Mouse (Mus musculus): ENCODE results near the gene BC016579. TPM values are rescaled to one million over a fixed set of nuclear protein-coding genes. Genes with fewer than 3 reads are reported as not detected.

Gene BC016579
- polyA plus RNA-seq, 1 experiment from 2014 or later = not detected

DNA sequence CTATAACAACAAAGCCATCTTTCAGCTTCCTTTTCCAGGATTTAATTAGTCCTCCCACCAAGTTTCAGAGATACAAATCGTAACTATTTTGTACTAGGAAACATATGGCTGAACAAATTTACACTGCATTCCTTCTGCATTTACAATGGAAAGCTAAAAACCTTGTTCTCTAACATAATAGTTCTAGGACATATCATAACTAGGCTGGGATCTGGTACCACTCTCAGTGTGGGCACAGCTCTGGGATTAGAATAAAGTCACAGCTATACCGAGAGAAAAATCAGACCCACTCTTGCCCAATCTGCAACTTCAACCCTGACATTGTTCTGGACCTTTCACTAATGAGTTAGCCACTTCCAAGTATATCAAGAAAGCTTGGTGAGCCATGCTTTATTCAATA is 18.0 kb downstream of the BC016579 start:
- Histone ChIP-seq H3K9me3 (no peaks in the 10 kb centered on the region), H3K27ac (no peak overlapping the region), H3K4me1 (replicated peaks) (no peaks in the 10 kb centered on the region), H3K9ac (no peak overlapping the region), H3K27me3 (no peaks in the 10 kb centered on the region), H3K4me2 (no peak overlapping the region), H3K36me3 (no peaks in the 10 kb centered on the region), H3K4me3 (no peak overlapping the region)
- WGBS = 91% methylated on average over 2 of the region's 2 CpGs
- ATAC-seq (ENCODE audit: low FRiP score) = no peak

GRCm38 (mm10) chr16:45632420-45632819 is 21.4 kb downstream of the BC016579 start:
- Histone ChIP-seq H3K4me1 (replicated peaks) (no peaks in the 10 kb centered on the region), H3K27me3 (no peaks in the 10 kb centered on the region), H3K4me2 (no peak overlapping the region), H3K27ac (no peak overlapping the region), H3K36me3 (no peaks in the 10 kb centered on the region), H3K9me3 (no peaks in the 10 kb centered on the region), H3K9ac (no peak overlapping the region), H3K4me3 (no peak overlapping the region)
- no peak for ATAC-seq (ENCODE audit: low FRiP score)
- WGBS = 76% methylated on average over 4 of the region's 4 CpGs

- WGBS = 53% methylated on average over 5 of the region's 5 CpGs
- H3K4me2 ChIP-seq = no peak overlapping the region
Measured at GRCm38 (mm10) chr16:45630347-45630960, 23.4 kb downstream of the BC016579 start.

DNA sequence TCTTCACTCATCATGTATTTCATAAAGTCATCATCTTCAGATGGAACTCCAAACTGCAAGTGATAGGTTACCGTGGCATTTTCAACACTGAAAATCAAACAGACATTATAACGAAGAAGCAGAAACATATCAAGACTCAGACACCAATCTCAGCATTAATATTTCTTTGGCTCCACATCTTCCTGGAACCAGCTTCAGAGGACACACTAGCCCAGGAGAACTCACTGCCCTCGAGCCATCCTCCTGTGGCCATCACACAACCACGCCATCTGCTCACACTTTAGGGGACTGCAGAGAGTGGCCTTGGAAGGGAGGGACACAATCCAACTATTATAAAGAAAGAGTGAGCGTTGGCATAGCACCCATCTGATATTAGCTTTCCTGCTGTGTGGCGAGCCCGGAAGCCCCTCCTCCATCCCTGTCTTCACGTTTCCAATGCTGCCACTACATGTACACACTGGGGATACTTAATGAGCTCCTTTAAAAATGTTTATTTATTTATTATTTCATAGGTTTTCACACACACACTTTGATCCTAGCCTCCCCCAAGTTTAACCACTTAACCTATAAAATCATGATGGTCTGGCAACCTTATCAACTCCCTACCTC is 24.3 kb downstream of the BC016579 start:
- H3K9me3 ChIP-seq = no peaks in the 10 kb centered on the region
- no peak overlapping the region for H3K4me3 ChIP-seq
- H3K27me3 ChIP-seq = no peaks in the 10 kb centered on the region
- H3K4me2 ChIP-seq = no peak overlapping the region
- ATAC-seq (ENCODE audit: low FRiP score) = no peak
- H3K36me3 ChIP-seq = no peaks in the 10 kb centered on the region
- no peaks in the 10 kb centered on the region for H3K4me1 ChIP-seq (replicated peaks)
- WGBS = 76% methylated on average over 8 of the region's 8 CpGs
- H3K27ac ChIP-seq = no peak overlapping the region
- no peak overlapping the region for H3K9ac ChIP-seq

More at GRCm38 (mm10) chr16:45630347-45630960, 23.4 kb downstream of the BC016579 start:
- no peaks in the 10 kb centered on the region for H3K9me3 ChIP-seq
- no peaks in the 10 kb centered on the region for H3K36me3 ChIP-seq
- ATAC-seq (ENCODE audit: low FRiP score) = peak; percentile 91
- H3K4me1 ChIP-seq (replicated peaks) = no peaks in the 10 kb centered on the region
- no peak overlapping the region for H3K9ac ChIP-seq
- no peak overlapping the region for H3K4me3 ChIP-seq
- H3K27ac ChIP-seq = no peak overlapping the region
- no peaks in the 10 kb centered on the region for H3K27me3 ChIP-seq

GRCm38 (mm10) chr16:45625342-45625741 is 28.5 kb downstream of the BC016579 start:
- Histone ChIP-seq H3K9me3 (no peaks in the 10 kb centered on the region), H3K4me2 (no peak overlapping the region), H3K4me3 (no peak overlapping the region), H3K36me3 (no peaks in the 10 kb centered on the region), H3K27me3 (no peaks in the 10 kb centered on the region), H3K27ac (no peak overlapping the region), H3K4me1 (replicated peaks) (no peaks in the 10 kb centered on the region), H3K9ac (no peak overlapping the region)
- 83% methylated on average over 2 of the region's 2 CpGs for WGBS
- no peak for ATAC-seq (ENCODE audit: low FRiP score)

DNA sequence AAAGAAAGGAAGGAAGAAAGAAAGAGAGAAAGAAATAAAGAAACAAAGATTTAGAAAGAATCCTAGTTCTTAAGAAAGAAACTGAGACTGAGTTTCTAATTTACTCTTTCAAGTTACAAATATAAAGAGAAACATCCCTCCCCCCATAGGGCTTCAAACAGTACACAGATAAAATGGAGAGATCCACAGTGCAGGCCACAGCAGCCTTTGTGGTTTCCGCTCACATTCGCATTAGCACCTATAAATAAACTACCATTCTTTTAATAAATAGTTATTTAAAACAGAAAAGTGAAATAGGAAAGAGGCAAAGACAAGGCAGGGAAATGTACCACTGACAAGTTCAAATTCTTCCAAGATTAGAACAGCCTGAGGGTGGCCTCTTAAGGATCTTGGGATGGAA is 29.1 kb downstream of the BC016579 start:
- 88% methylated on average over 2 of the region's 2 CpGs for WGBS
- H3K9ac ChIP-seq = no peak overlapping the region
- no peaks in the 10 kb centered on the region for H3K27me3 ChIP-seq
- no peak overlapping the region for H3K4me3 ChIP-seq
- H3K4me2 ChIP-seq = no peak overlapping the region
- no peaks in the 10 kb centered on the region for H3K9me3 ChIP-seq
- ATAC-seq (ENCODE audit: low FRiP score) = no peak
- H3K4me1 ChIP-seq (replicated peaks) = no peaks in the 10 kb centered on the region
- no peak overlapping the region for H3K27ac ChIP-seq
- H3K36me3 ChIP-seq = no peaks in the 10 kb centered on the region

DNA sequence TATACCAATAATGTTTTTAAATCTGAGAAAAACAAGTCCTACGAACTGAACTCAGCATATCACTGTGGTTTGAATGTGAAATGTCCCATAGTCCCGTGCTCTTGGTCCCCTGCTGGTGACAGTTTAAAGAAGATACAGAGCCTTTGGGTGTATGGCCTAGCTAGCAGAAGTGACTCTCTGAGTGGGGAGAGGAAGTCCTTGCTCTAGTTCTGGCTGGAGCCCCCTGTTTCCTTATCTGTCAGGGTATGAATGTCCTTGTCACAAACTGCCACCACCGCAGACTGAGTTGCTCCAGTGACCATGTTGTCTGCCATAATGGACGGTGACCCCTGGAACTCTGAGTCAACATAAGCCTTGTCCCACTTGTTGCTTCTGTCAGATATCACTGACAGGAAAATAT is 30.6 kb downstream of the BC016579 start:
- Histone ChIP-seq H3K9ac (no peak overlapping the region), H3K36me3 (no peaks in the 10 kb centered on the region), H3K4me2 (no peak overlapping the region), H3K27ac (no peak overlapping the region), H3K4me3 (no peak overlapping the region), H3K4me1 (replicated peaks) (no peaks in the 10 kb centered on the region), H3K27me3 (no peaks in the 10 kb centered on the region), H3K9me3 (no peaks in the 10 kb centered on the region)
- no peak for ATAC-seq (ENCODE audit: low FRiP score)
- WGBS = 94% methylated on average over 4 of the region's 4 CpGs

- Histone ChIP-seq H3K27ac (no peak overlapping the region), H3K36me3 (no peaks in the 10 kb centered on the region), H3K9me3 (no peaks in the 10 kb centered on the region), H3K4me1 (replicated peaks) (no peaks in the 10 kb centered on the region), H3K4me2 (no peak overlapping the region), H3K4me3 (no peak overlapping the region), H3K27me3 (no peaks in the 10 kb centered on the region), H3K9ac (no peak overlapping the region)
- WGBS = 74% methylated on average over 8 of the region's 8 CpGs
- ATAC-seq (ENCODE audit: low FRiP score) = no peak
Measured at GRCm38 (mm10) chr16:45619751-45620375, 34.0 kb downstream of the BC016579 start.

DNA sequence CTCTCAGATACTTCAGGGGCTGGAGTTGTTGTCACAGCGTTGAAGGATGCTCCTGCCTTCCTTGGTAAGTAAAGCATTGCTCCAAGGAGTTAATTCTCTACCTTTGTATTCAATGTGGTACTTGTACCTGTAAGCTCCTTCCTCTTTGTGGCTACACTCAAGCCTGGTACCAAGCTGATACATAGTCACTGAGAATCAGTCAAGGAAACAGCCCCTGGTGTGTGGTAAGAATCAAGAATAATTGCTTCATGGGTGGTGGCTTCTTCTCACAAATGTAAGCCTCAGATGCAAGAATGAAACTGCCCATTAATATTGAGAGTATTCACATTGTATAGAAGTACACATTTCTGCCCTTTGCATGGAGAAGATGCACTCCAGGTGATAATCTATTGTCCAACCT is 37.9 kb downstream of the BC016579 start:
- no peak for ATAC-seq (ENCODE audit: low FRiP score)

DNA sequence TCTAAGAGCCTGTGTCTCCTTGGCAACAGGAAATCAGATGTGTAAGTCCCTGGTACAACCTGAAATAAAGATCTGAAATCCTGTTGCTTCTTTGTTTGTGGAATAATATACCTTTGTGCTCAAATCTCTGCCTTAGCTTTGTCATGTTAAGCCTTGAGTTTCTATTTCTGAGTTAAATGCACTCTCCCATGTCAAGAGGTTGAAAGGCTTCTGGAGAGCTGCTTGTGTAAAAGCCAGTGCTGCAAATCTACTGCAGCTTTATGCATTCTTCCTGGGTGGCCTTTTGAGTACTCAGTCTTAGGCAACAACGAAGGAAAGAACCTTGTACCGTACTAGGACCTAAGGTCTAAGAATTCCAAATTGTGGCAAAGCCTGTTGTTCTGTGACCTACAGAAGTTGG is 40.6 kb downstream of the BC016579 start:
- Histone ChIP-seq H3K4me1 (replicated peaks) (no peaks in the 10 kb centered on the region), H3K9me3 (no peaks in the 10 kb centered on the region), H3K9ac (no peak overlapping the region), H3K27ac (no peak overlapping the region), H3K4me3 (no peak overlapping the region), H3K4me2 (no peak overlapping the region), H3K36me3 (no peaks in the 10 kb centered on the region), H3K27me3 (no peaks in the 10 kb centered on the region)
- ATAC-seq (ENCODE audit: low FRiP score) = no peak
- 60% methylated on average over 2 of the region's 2 CpGs for WGBS

More for the DNA sequence above, 37.9 kb downstream of the BC016579 start:
- whole genome bisulfite sequencing = 97% methylated on average over 1 of the region's 1 CpGs
- Histone ChIP-seq H3K27ac (no peak overlapping the region), H3K4me1 (replicated peaks) (no peaks in the 10 kb centered on the region), H3K36me3 (no peaks in the 10 kb centered on the region), H3K4me2 (no peak overlapping the region), H3K9me3 (no peaks in the 10 kb centered on the region), H3K27me3 (no peaks in the 10 kb centered on the region), H3K9ac (no peak overlapping the region), H3K4me3 (no peak overlapping the region)

GRCm38 (mm10) chr16:45610267-45610666 is 43.6 kb downstream of the BC016579 start, which contains the start of gene Gcsam:
Gcsam (plus strand) TSS chr16:45610380.
- no peaks in the 10 kb centered on the region for H3K27me3 ChIP-seq
- H3K4me3 ChIP-seq = no peak within 1 kb of the TSS
- no peaks in the 10 kb centered on the region for H3K36me3 ChIP-seq
- WGBS = 79% methylated on average over 4 of the region's 4 CpGs
- no peaks in the 10 kb centered on the region for H3K9me3 ChIP-seq
- no peak for ATAC-seq (ENCODE audit: low FRiP score)
- no peaks in the 10 kb centered on the region for H3K4me1 ChIP-seq (replicated peaks)
- no peak within 1 kb of the TSS for H3K27ac ChIP-seq
- no peak within 1 kb of the TSS for H3K9ac ChIP-seq
- no peak within 1 kb of the TSS for H3K4me2 ChIP-seq

GRCm38 (mm10) chr16:45609300-45609699 is 44.6 kb downstream of the BC016579 start:
- no peaks in the 10 kb centered on the region for H3K36me3 ChIP-seq
- no peak overlapping the region for H3K9ac ChIP-seq
- H3K4me1 ChIP-seq (replicated peaks) = no peaks in the 10 kb centered on the region
- no peaks in the 10 kb centered on the region for H3K27me3 ChIP-seq
- H3K4me2 ChIP-seq = no peak overlapping the region
- 90% methylated on average over 3 of the region's 3 CpGs for WGBS
- no peaks in the 10 kb centered on the region for H3K9me3 ChIP-seq
- no peak overlapping the region for H3K4me3 ChIP-seq
- ATAC-seq (ENCODE audit: low FRiP score) = no peak
- no peak overlapping the region for H3K27ac ChIP-seq

GRCm38 (mm10) chr16:45608481-45608954 is 45.4 kb downstream of the BC016579 start:
- Histone ChIP-seq H3K4me1 (replicated peaks) (no peaks in the 10 kb centered on the region), H3K36me3 (no peaks in the 10 kb centered on the region), H3K27ac (no peak overlapping the region), H3K4me3 (no peak overlapping the region), H3K9ac (no peak overlapping the region), H3K27me3 (no peaks in the 10 kb centered on the region), H3K9me3 (no peaks in the 10 kb centered on the region), H3K4me2 (no peak overlapping the region)
- ATAC-seq (ENCODE audit: low FRiP score) = no peak
- 61% methylated on average over 4 of the region's 4 CpGs for WGBS

All from hindbrain, embryonic 13.5 days (tissue).